Mouse (Mus musculus): Measurements from ENCODE around the gene Plekhd1.

Gene Plekhd1

DNA sequence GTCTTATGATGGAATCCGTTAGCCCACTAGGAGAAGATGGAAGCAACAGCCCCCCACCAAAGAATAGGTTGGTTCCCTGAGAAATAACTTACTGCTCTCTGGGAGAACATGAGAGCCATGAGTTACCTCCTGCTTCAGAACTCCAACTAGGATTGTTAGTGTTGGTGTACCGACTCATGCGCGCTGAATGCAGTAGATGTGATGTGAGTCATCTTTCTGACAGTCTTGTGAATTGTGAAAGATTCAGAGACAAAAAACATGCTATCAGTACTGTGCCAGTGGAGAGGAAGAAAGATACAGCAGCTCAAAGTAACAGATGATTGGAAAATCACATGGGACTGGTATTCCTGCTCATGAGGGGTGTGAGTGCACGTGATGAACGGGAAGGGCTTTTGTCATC is 59.2 kb downstream of the Plekhd1 start:
- DNase-seq (ENCODE audit: low read depth, low spot score) = peak; percentile 38

DNA sequence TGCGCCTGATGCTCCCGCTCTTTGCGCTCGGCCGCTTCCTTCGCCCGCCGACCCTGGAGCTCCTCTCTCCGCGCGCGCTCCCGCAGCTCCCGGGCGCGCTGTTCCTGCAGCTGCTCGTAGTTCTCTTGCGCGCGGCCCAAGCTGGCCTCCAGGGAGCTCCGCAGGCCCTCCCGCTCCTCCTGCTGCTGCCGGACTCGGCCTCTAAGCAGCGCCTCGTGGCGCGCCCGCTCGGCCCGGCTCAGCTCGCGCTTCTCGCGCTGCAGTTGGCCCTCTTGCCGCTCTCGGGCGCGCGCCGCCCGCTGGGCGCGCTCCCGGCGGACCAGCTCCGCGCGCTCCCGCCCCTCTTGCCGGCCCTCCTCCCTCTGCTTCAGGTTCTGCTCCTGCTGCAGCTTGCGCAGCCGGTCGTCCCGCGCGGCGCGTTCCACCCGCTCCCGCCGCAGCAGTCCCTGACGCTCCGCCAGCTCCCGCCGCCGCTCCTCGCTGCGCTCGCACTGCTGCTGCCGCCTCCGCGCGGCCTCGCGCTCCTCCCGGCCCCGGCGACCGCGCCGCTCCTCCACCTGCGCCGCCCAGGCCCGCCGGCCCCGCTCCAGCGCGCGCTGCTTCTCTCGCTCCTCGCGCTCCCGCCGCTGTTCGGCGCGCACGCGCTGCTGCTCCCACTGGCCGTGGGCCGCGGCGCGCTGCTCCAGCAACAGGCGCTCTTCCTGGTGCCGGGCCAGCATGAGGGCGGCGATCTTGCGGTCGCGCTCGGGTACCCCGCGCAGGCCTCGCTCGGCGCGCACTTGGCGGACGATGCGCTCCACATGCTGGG is 65.6 kb downstream of the Plekhd1 start:
- DNase-seq (ENCODE audit: low read depth, low spot score) = no peak

DNA sequence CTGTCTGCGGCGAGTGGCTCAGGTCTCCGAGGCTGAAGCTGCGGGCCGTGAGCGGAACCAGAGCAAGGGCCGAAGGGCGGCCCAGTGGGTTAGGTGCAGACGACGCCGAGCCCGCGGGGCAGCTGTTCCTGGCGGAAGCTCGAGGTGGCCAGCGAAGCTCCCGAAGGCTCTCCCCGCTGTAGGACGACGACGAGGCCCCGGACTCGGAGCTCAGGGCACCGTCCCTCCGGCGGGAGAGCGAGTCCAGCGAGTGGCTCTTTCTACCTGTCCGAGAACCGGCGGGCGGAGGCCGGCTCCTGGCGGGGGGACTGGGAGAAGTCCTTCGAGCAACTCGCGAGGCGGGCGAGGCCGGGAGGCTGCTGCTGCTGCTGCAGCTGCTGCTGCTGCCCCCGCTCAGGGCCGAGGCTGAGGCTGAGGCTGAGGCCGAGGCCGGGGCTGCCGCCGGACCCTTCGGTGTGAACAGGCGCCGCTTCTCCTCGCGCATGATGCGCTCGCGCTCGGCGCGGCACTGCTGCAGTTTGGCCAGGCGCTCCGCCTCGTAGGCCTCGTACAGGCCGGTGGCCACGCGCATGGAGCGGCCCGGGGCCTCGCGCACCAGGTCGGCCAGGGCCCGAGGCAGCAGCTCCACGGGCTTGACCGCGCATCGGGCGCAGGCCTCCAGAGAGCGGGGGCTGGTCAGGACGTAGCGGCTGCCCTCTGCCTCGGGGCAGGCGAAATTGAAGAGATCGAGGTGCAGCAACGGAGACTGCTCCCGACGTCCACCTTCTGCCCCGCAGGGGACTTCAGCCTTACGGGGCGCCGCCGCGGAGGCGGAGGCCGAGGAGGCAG is 66.4 kb downstream of the Plekhd1 start:
- DNase-seq (ENCODE audit: low read depth, low spot score) = no peak

DNA sequence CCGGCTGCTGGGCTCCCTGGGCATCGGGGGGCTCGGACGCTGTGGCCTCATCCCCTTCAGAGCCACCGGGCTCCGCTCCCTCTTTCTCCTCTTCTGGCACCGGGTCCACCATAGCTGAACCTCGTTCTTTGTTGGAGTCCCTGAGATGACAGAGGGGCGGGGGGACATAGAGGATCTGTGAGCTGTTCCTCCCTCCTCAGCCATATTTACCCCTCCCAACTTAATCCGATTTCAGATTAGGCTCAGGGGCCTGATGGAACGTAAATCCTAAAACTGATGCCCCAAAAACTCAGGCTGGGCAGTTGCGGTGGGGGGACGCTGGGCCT is 67.0 kb downstream of the Plekhd1 start:
- DNase-seq (ENCODE audit: low read depth, low spot score) = no peak

DNA sequence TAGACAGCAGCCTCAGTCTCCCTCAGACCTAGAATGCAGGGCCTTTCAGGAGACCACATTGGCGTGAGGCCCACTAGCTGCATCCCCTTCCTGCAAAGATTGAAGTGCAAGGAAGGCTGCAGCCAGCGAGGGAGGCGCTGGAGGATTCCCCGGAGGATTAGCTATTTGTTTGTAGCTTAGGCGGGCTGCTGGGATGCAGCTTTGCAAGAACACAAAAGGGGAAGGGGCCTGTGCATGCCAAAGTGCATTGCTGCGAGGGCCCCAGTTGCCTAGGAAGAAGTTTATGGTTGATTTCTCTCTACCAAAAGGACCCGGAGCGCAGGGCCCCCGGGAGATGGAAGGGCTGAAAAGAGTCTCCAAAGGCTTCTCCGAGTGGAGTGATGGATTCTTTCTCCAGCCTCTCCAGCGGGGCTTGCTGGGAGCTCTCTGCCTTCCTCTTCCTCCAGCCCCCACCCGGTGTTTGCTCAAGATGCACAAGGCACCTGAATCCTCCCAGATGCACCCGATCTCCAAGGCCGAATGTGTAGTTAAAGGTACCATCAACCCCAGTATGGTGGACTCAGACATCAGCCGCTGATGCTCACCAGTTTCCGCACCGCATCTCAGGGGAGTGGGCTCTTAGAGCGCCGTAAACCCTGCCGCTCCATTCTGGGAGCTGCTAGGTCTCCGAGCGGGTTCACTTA is 67.5 kb downstream of the Plekhd1 start:
- DNase-seq (ENCODE audit: low read depth, low spot score) = peak; percentile 27

DNA sequence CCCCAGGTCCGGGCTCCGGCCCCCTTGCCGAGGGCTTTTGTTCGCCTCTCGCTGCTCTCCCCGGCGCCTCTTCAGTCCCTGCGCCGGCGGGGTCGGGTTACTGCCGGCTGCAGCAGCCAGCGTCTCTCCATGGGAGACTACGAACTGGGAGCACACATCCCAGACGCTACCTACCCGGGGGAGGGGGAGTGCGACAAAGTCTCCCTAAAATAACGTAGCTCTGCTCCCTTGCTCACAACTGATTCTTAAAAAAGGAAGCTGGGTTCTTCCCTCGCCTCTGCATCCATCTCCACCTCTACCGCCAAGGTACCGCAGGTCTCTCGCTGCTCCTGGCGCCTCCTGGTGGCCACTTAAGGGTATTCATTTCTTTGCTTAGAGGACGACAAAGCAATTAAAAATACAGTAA is 68.0 kb downstream of the Plekhd1 start, which contains the start of gene Ccdc177:
Ccdc177 (minus strand) TSS at position 292 of the 406 bp plus-strand sequence.
- peak; percentile 94 for DNase-seq (ENCODE audit: low read depth, low spot score)

DNA sequence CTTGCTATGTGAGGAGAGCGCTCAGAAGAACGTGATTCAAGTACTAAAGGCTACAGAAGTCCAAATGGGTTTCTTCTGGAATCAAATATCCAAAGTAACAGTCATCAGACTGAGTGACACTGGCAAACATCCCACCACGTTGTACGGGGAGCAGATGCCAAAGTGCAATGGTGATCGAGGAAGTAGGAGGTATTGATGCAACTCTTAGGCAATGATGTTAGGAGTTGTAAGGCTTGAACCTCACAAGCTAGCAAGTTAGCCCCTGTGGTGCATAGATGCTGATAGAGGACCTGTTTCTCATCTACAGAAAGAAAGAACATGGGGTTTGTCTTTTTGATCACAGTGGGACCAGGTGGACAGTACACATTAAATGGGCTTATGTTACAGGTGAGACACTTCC is 70.6 kb downstream of the Plekhd1 start:
- DNase-seq (ENCODE audit: low read depth, low spot score) = no peak

DNA sequence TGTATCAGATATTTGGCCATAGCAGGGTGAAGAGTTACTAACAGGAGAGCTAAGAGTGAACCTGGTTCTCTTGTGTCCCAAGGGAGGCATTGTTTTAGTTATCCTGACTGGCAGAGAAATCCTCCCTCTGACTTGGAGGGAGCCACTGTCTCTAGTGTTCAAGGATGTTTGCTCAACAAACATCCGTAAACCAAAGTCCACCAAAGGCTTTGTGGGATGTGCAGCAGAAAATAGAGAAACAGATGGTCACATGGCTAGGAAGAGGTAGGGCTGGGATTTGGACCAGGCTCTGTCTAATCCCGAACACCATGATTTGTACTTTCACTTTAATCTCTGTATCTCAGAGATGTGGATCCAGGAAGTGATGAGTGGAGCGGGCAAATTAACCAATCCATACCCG is 71.7 kb downstream of the Plekhd1 start:
- DNase-seq (ENCODE audit: low read depth, low spot score) = no peak

DNA sequence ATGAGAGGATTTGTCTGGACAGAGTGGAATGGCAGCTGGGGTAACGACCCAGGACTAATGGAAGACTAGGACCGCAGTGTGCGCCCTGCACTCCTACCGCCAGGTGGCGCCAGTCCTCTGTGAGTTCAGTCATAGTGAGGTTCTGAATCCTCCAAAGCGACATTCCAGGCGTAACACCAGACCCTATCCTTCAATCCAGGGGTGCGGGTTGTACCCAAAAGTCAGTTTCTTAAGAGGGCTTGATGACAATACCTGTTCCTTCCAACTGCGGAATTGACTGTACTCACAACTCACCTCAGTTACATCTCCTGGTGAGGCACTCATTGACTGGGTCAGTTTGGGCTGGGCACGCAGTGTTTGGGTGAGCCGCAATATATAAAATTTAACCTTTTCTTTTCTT is 77.3 kb downstream of the Plekhd1 start:
- DNase-seq (ENCODE audit: low read depth, low spot score) = no peak

Measured in telencephalon, adult 2 months (tissue).